Mouse (Mus musculus): ENCODE results near the gene Tiam2.

GRCm38 (mm10) chr17:3305926-3306325 is 20.4 kb upstream of the Tiam2 start:
- no peak for TF ChIP-seq CTCF (IDR thresholded peaks at IDR 0.05; ENCODE audit: control insufficient read depth, insufficient read depth, low read length)
- TF ChIP-seq POLR2A (IDR thresholded peaks at IDR 0.05; ENCODE audit: borderline replicate concordance, control insufficient read depth, low read depth, low read length), result no peak

Data from bone marrow, adult 2 months (tissue).